Mouse (Mus musculus): ENCODE results near the gene Slc37a1. TPM values are rescaled to one million over a fixed set of nuclear protein-coding genes. Genes with fewer than 3 reads are reported as not detected.
A peak's percentile ranks its signal among the peaks of the same experiment; 100 is the strongest.

Gene Slc37a1
- polyA plus RNA-seq, 1 experiment from 2014 or later, result 17.3 TPM

GRCm38 (mm10) chr17:31384968-31385627, 98.5 kb downstream of the Slc37a1 start:
- Histone ChIP-seq H3K4me1 (replicated peaks) (peaks cover 50% of the 10 kb centered on the region), H3K36me3 (no peaks in the 10 kb centered on the region), H3K9me3 (no peaks in the 10 kb centered on the region), H3K4me3 (peak overlapping the region; percentile 78), H3K27me3 (ENCODE audit: insufficient read depth, poor library complexity, severe bottlenecking) (peaks cover 58% of the 10 kb centered on the region), H3K27ac (peak overlapping the region; percentile 89)
- DNase-seq (ENCODE audit: low spot score), result peak; percentile 52
- WGBS, result 7% methylated on average over 8 of the region's 8 CpGs

GRCm38 (mm10) chr17:31385671-31386665, 99.4 kb downstream of the Slc37a1 start, which contains the start of gene Pde9a:
Gene Pde9a (plus strand): TSS chr17:31386210.
- no peaks in the 10 kb centered on the region for H3K36me3 ChIP-seq
- no peaks in the 10 kb centered on the region for H3K9me3 ChIP-seq
- H3K4me1 ChIP-seq (replicated peaks), result peaks cover 50% of the 10 kb centered on the region
- peaks cover 59% of the 10 kb centered on the region for H3K27me3 ChIP-seq (ENCODE audit: insufficient read depth, poor library complexity, severe bottlenecking)
- H3K4me3 ChIP-seq, result peak within 1 kb of the TSS; percentile 78
- WGBS, result under 1% methylated on average over 53 of the region's 56 CpGs
- DNase-seq (ENCODE audit: low spot score), result peak; percentile 86
- peak within 1 kb of the TSS; percentile 89 for H3K27ac ChIP-seq

DNA sequence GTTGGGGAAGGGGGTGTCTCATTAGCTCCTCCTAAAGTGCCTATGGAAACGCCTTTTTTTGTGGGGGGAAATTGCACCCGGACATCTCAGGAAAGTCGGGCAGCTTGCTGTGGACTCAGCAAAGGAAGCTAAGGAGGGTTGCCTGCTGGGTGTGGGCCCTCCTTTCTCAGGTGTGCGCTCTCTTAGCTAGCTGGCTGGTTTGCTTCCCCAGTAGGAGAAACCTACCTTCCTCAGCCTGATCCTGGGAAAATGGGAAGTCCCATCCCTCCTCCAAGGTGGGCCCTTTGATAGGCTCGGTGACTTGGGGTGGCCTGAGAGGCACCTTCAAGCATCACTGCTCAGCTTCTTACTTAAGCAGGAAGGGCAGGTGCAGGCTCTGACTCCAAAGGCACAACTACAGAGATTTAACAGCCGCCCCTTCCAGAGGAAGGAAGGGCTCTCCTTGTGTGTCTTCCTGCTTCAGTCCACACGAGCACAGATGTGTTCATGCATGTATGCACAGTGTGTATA, 100.2 kb downstream of the Slc37a1 start:
- Histone ChIP-seq H3K36me3 (no peaks in the 10 kb centered on the region), H3K9me3 (no peaks in the 10 kb centered on the region), H3K4me3 (peak overlapping the region; percentile 78), H3K4me1 (replicated peaks) (peaks cover 54% of the 10 kb centered on the region), H3K27me3 (ENCODE audit: insufficient read depth, poor library complexity, severe bottlenecking) (peaks cover 59% of the 10 kb centered on the region), H3K27ac (peak overlapping the region; percentile 89)
- 17% methylated on average over 7 of the region's 7 CpGs for WGBS
- no peak for DNase-seq (ENCODE audit: low spot score)

DNA sequence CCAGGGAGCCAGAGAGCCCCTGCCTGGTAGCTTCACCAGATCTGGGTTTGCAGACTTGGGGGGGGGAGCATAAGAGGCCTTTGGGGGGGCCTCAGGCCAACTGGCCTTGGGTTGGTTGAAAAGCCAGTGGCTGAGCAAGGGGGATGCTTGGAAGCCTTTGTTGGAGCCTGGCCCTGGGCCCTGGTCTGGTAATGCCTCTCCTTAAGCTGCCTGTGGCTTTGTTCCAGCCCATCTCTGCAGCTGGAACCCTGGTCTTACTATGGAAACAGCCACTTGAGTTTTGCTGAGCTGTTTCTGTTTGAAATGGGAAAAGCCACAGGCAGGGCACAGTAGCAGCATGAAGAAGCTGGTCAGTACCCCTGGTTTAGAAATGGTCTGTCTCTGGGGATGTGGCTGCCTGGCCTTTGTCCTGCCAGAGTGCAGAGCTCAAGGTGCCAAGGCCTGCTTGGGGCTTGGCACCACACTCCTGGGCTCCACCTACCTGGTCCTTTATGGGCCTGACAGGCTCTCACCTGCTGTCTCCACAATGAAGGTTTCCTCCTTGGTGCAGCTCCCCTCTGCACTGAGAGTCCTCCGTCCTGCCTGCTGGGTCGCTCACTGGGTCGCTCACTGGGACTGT, 102.9 kb downstream of the Slc37a1 start:
- Histone ChIP-seq H3K27ac (peak overlapping the region; percentile 45), H3K9me3 (no peaks in the 10 kb centered on the region), H3K4me1 (replicated peaks) (peaks cover 59% of the 10 kb centered on the region), H3K27me3 (ENCODE audit: insufficient read depth, poor library complexity, severe bottlenecking) (peaks cover 47% of the 10 kb centered on the region), H3K4me3 (no peak overlapping the region), H3K36me3 (no peaks in the 10 kb centered on the region)
- no peak for DNase-seq (ENCODE audit: low spot score)
- WGBS, result 79% methylated on average over 3 of the region's 3 CpGs

- no peak overlapping the region for H3K27ac ChIP-seq
- H3K4me3 ChIP-seq, result no peak overlapping the region
- H3K36me3 ChIP-seq, result no peaks in the 10 kb centered on the region
- peaks cover 41% of the 10 kb centered on the region for H3K4me1 ChIP-seq (replicated peaks)
- 75% methylated on average over 3 of the region's 3 CpGs for WGBS
- no peak for DNase-seq (ENCODE audit: low spot score)
- H3K9me3 ChIP-seq, result no peaks in the 10 kb centered on the region
- H3K27me3 ChIP-seq (ENCODE audit: insufficient read depth, poor library complexity, severe bottlenecking), result peaks cover 35% of the 10 kb centered on the region
Measured at GRCm38 (mm10) chr17:31391462-31391861, 104.9 kb downstream of the Slc37a1 start.

GRCm38 (mm10) chr17:31392041-31392440, 105.4 kb downstream of the Slc37a1 start:
- Histone ChIP-seq H3K9me3 (no peaks in the 10 kb centered on the region), H3K27me3 (ENCODE audit: insufficient read depth, poor library complexity, severe bottlenecking) (peaks cover 30% of the 10 kb centered on the region), H3K36me3 (no peaks in the 10 kb centered on the region), H3K4me1 (replicated peaks) (peaks cover 35% of the 10 kb centered on the region), H3K27ac (no peak overlapping the region), H3K4me3 (no peak overlapping the region)
- 88% methylated on average over 5 of the region's 5 CpGs for WGBS
- no peak for DNase-seq (ENCODE audit: low spot score)

GRCm38 (mm10) chr17:31393811-31394210, 107.2 kb downstream of the Slc37a1 start:
- no peaks in the 10 kb centered on the region for H3K9me3 ChIP-seq
- H3K36me3 ChIP-seq, result no peaks in the 10 kb centered on the region
- H3K27ac ChIP-seq, result no peak overlapping the region
- H3K4me1 ChIP-seq (replicated peaks), result peaks cover 22% of the 10 kb centered on the region
- WGBS, result 79% methylated on average over 2 of the region's 2 CpGs
- DNase-seq (ENCODE audit: low spot score), result no peak
- peaks cover 12% of the 10 kb centered on the region for H3K27me3 ChIP-seq (ENCODE audit: insufficient read depth, poor library complexity, severe bottlenecking)
- no peak overlapping the region for H3K4me3 ChIP-seq

- 88% methylated on average over 6 of the region's 6 CpGs for WGBS
- DNase-seq (ENCODE audit: low spot score), result no peak
- Histone ChIP-seq H3K4me3 (no peak overlapping the region), H3K9me3 (no peaks in the 10 kb centered on the region), H3K36me3 (no peaks in the 10 kb centered on the region), H3K27ac (no peak overlapping the region), H3K27me3 (ENCODE audit: insufficient read depth, poor library complexity, severe bottlenecking) (0 out of 2 replicates have a peak, but pooled peaks cover 6% of the 10 kb centered on the region), H3K4me1 (replicated peaks) (peaks cover 5% of the 10 kb centered on the region)
Measured at GRCm38 (mm10) chr17:31400294-31400693, 113.7 kb downstream of the Slc37a1 start.

Other genes with a start within 250 kb of the Slc37a1 start
- 6.9 and 9.7 TPM in 2 replicates for gene Abcg1, start 229.1 kb upstream of the Slc37a1 start, polyA plus RNA-seq (2016; fragmentation: Nextera tagmentation; extraction: Ambion mirVana)
- gene Tff3, start 157.1 kb upstream of the Slc37a1 start, polyA plus RNA-seq (2016; fragmentation: Nextera tagmentation; extraction: Ambion mirVana), result 1.1 TPM in 1 of 2 replicates, not detected in the other
- not detected in 2 replicates for gene Tff2, start 142.5 kb upstream of the Slc37a1 start, polyA plus RNA-seq (2016; fragmentation: Nextera tagmentation; extraction: Ambion mirVana)
- gene Tff1, start 121.5 kb upstream of the Slc37a1 start, polyA plus RNA-seq (2016; fragmentation: Nextera tagmentation; extraction: Ambion mirVana), result not detected in 2 replicates
- gene Tmprss3, start 87.8 kb upstream of the Slc37a1 start, polyA plus RNA-seq (2016; fragmentation: Nextera tagmentation; extraction: Ambion mirVana), result 0.06 TPM in 1 of 2 replicates, not detected in the other
- gene Ubash3a, start 78.9 kb upstream of the Slc37a1 start, polyA plus RNA-seq (2016; fragmentation: Nextera tagmentation; extraction: Ambion mirVana), result 0.14 and 0.61 TPM in 2 replicates
- 4.1 and 7.7 TPM in 2 replicates for gene Rsph1, start 9.4 kb upstream of the Slc37a1 start, polyA plus RNA-seq (2016; fragmentation: Nextera tagmentation; extraction: Ambion mirVana)
- 12.4 and 19.9 TPM in 2 replicates for gene Pde9a, start 99.4 kb downstream of the Slc37a1 start, polyA plus RNA-seq (2016; fragmentation: Nextera tagmentation; extraction: Ambion mirVana)
- gene Wdr4, start 233.2 kb downstream of the Slc37a1 start, polyA plus RNA-seq (2016; fragmentation: Nextera tagmentation; extraction: Ambion mirVana), result 60.8 and 68.0 TPM in 2 replicates
- gene Ndufv3, start 233.3 kb downstream of the Slc37a1 start, polyA plus RNA-seq (2016; fragmentation: Nextera tagmentation; extraction: Ambion mirVana), result 261 and 297 TPM in 2 replicates